Mouse (Mus musculus): ENCODE data around the gene Ankfn1. TPM values are rescaled to one million over a fixed set of nuclear protein-coding genes. Genes with fewer than 3 reads are reported as not detected.

Ankfn1 gene
- total RNA-seq, 2 experiments from 2014 or later, result not detected

- ATAC-seq (ENCODE audit: poor library complexity, severe bottlenecking), result no peak
These were observed 83.8 kb downstream of the Ankfn1 start for GRCm38 (mm10) chr11:89693686-89694085.

DNA sequence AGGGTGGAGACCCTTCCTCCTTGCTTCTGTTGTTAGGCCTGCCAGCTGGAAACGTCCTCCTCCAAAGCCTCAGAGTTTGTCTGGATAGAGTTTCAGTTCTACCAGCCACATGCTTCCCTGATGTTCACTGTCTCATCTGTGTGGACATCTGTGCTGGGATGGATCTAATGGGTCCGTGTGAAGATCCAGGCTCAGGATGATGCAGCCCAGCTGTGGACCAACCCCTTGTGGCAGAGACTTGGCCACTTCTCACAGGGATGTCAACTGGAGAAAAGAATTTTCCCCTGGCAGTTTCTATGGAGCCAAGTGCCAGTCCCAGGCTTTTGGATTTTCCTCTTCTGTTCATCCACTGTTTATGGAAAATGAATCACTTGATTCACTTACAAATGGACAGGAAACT is 100.5 kb downstream of the Ankfn1 start:
- no peak for ATAC-seq (ENCODE audit: poor library complexity, severe bottlenecking)

GRCm38 (mm10) chr11:89673916-89674507 is 103.4 kb downstream of the Ankfn1 start:
- ATAC-seq (ENCODE audit: poor library complexity, severe bottlenecking), result no peak

GRCm38 (mm10) chr11:89672510-89673085 is 104.9 kb downstream of the Ankfn1 start:
- no peak for ATAC-seq (ENCODE audit: poor library complexity, severe bottlenecking)

GRCm38 (mm10) chr11:89665170-89665880 is 112.1 kb downstream of the Ankfn1 start:
- ATAC-seq (ENCODE audit: poor library complexity, severe bottlenecking), result no peak

DNA sequence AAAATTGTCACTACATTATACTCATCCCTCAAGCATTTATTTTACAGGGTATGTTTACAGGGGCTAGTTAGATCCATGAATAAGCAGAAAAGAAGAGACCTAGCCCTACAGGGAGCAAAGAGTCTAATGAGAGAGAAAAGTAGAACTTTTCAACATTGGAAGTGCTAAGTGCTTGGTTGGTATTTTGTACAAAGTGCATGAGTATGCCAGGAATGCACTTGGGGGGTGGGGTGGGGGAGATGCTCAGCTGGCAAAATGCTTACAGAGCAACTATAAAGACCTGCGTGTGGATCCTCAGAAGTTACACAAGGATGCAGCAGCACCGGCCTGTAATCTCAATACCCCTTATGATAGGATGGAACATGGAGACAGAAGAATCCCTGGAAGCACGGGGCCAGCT is 118.4 kb downstream of the Ankfn1 start:
- no peak for ATAC-seq (ENCODE audit: poor library complexity, severe bottlenecking)

- no peak for ATAC-seq (ENCODE audit: poor library complexity, severe bottlenecking)
These were observed 120.9 kb downstream of the Ankfn1 start for GRCm38 (mm10) chr11:89656556-89656955.

DNA sequence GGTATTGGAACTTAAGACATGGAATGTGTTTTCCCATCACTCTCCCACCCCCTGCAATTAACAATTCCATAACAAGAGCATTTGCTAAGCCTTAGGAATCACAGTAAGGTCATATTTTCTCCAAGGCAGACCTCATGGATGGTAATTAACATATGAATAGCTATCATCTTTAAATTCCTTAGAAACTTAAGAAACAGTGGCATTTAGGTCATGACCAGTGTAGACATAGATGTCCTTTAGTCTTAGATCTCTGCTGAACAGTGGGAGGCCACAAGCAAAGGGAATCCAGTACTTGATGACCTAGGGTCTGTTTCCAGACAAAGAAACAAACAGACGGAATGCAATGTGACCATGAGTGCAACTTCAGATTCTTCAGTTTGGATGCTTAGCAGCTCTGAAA is 141.7 kb downstream of the Ankfn1 start:
- no peak for ATAC-seq (ENCODE audit: poor library complexity, severe bottlenecking)

DNA sequence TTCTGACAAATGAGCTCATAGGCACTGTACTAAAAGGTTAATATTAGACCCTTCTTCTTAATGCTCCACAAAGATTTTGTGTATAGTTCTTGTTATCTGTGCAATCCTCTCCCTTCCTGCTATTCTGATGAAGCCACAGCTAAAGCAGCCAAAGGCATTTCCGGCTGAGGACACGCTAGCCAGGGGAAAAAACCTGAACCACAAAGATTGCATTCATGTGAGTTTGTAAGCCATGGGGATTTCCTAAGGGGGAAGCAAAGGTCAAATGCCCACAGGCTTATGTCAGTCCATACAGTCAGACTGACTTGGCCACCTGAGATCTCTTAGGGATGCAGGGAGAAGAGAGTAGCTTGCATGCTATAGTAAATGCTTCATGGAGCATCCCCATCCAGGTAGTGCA is 146.1 kb downstream of the Ankfn1 start:
- no peak for ATAC-seq (ENCODE audit: poor library complexity, severe bottlenecking)

DNA sequence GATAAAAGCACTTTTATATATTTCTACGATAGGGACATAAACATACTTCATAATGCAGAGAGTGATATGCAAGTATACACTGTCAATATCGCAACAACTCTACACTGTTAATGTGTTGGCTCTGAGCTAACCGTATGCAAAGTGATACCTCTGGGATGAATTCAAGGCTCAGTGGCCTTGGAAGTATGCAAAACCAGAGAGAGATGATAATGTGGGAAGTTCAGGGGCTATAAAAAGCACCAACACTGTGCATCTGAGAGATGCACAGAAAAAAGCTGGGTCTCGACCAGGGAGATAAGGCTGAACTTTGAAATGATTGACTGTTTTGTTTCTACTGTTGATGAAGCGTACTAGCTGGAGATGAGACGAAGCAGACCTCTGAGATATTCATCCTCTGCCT is 148.9 kb downstream of the Ankfn1 start:
- ATAC-seq (ENCODE audit: poor library complexity, severe bottlenecking), result no peak

DNA sequence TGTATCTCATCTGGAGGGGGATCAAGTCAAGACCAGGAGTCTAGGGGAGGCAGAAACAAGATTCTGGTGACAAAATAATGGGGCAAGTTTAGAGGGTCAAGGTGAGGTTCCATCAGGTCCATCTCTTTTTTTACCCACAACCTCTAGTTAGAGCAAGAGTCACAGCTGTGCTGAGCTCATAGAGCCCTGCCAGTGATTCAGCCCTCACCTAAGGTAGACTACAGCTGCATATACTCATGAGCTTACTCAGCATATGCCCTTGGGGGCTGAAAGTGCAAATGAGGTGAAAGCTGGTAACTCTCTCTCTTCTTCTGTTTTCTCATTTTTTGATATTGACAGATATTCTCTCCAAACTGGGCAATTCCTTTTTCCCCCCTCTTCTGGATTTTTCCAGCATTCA is 150.2 kb downstream of the Ankfn1 start:
- ATAC-seq (ENCODE audit: poor library complexity, severe bottlenecking), result no peak

DNA sequence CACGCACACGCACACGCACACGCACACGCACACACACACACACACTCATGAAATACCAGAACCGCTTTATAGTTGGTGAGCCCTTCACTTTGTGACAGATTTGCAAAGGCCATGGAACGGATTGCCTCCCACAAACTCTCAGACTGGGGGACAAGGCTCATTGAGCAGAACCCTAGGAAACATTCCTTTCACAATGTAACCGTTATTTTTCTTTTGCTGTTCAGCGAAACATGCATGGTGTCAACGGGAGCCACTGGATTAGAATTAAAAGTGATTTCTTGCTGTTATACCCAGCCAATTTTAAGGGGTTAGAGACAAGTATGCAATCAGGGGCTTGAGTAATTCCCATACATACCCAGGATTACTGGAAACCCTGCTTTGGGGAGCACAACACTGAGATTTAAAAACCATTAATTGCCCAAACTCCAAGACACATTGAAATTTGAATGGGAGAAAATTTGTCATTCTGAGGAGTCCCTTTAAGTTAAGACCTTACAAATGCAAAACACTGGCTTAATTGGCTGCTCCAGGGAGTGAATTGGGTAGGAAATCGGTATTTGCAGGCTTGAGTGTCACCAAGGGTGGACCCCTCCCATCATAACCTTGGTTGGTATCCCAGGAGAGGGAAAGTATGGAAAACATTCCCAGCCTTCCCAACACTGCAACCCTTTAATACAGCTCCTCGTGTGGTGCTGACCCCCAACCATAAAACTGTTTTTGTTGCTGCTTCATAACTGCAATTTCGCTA is 153.6 kb downstream of the Ankfn1 start:
- ATAC-seq (ENCODE audit: poor library complexity, severe bottlenecking), result no peak

- ATAC-seq (ENCODE audit: poor library complexity, severe bottlenecking), result no peak
These were observed 157.5 kb downstream of the Ankfn1 start for GRCm38 (mm10) chr11:89619955-89620354.

DNA sequence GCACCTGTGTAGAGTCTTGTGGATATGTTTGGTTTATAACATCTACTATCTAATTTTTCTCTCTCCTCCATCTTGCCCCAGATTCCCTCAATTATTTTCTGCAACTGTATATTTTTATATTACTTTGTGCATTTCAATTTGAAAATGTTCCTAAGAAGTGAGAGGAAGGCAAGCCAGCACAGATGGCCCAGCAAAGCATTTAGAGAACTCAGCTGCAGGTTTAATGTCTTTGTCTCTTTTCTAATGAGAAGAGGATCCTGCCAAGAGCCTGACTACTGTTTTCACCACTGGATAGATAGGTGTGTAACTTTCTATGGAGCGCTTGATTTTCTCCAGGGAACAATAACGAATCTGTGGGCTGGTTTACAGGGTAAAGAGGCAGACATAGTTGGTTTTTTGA is 161.6 kb downstream of the Ankfn1 start:
- ATAC-seq (ENCODE audit: poor library complexity, severe bottlenecking), result no peak

DNA sequence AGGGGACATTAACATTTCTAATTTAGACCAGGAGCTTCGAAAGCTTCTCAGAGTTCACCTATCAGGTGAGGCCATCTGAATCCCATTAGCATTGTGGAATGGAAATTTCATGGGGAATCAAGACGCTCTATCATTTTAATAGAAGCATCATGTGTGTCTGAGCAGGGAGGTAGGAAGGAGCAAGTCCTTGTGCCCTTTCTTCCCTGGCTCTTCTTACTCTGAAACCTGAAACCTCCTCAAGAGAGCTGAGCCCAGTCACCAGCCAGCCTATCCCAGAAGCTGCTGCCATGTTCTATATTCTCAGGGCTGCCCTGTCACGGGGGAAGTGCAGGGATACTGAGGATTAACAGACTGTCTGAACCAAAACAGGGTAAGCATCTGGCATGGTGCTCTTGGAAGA is 165.9 kb downstream of the Ankfn1 start:
- no peak for ATAC-seq (ENCODE audit: poor library complexity, severe bottlenecking)

- ATAC-seq (ENCODE audit: poor library complexity, severe bottlenecking), result no peak
These were observed 169.4 kb downstream of the Ankfn1 start for GRCm38 (mm10) chr11:89608071-89608470.

DNA sequence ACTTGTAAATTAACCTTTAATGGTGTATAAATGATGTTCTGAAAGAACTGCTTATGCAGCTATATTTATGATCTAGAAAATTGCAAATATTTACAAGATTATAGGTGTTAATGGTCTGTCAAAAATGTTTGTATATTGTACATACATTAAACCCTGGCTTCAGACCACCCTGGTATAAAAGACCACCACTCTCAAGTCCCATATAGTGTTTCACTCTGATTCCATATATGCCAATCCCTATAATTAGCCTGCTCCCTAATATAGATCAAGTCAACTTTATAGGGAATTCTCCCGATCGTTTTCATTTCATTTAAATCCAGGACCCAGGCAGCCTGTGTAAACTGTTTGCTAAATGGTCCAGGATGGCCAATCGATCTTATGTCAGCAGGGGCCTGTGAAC is 170.2 kb downstream of the Ankfn1 start:
- ATAC-seq (ENCODE audit: poor library complexity, severe bottlenecking), result no peak

GRCm38 (mm10) chr11:89606346-89606745 is 171.1 kb downstream of the Ankfn1 start:
- no peak for ATAC-seq (ENCODE audit: poor library complexity, severe bottlenecking)

- no peak for ATAC-seq (ENCODE audit: poor library complexity, severe bottlenecking)
These were observed 174.5 kb downstream of the Ankfn1 start for GRCm38 (mm10) chr11:89602966-89603365.

- no peak for ATAC-seq (ENCODE audit: poor library complexity, severe bottlenecking)
These were observed 176.4 kb downstream of the Ankfn1 start for GRCm38 (mm10) chr11:89600921-89601515.

GRCm38 (mm10) chr11:89590273-89590874 is 187.1 kb downstream of the Ankfn1 start:
- no peak for ATAC-seq (ENCODE audit: poor library complexity, severe bottlenecking)

All from megakaryocyte, adult 5-6 weeks (primary cell).